In the genomic region with DNA sequence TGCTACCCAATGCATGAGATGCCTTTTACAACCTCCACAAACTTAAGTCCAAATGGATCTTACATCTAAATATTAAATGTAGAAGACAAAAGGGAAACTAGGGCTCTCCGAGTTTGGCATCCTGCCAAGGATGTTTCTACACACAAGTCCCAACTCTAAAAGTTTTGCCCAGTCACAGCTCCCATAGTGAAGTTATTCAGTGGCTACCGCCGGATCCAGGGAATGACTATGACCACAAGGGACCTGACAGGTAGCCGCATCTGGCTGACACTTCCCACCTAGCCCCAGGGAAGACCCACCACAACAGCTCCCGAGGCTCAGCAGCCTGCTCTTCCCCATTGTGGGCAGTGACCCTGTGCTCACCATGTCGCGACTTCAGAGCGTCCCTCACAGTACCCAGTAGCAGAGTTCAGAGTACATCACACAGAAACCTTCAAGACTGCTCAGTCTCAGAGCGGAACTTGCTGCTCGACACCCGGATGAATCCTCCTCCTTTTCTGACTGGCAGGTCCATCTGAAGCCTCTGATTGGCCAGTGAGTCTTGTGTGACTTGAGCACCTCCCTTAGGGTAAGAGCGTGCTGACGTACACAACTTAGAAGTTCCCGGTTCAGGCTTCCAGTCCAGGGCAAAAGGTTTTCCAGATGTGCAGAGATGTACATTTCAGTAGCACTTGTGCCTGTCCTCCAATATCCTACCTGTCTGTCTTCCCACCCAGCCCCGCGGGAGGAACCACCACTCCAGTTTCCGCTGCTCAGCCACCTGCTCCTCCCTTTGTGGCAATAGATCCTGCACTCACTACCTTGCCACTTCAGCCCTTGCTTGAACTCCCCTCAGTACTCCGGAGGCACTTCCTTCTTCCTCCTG, we compare ENCODE assay signal across 8 mouse cellular contexts. TPM values are rescaled to one million over a fixed set of nuclear protein-coding genes. Genes with fewer than 3 reads are reported as not detected.
A peak's percentile ranks its signal among the peaks of the same experiment; 100 is the strongest.
DNase-seq lines count a peak whose midpoint lies in the region; ATAC-seq lines count a peak whose summit lies in the region.

A gene (minus strand): TSS at position 499 of the 865 bp plus-strand sequence.

- peaks cover 11% of the 10 kb centered on the region for H3K4me1 ChIP-seq in hindbrain, embryonic 12.5 days

- peak within 1 kb of the TSS; percentile 77 for H3K9ac ChIP-seq in hindbrain, embryonic 12.5 days

- peak; percentile 93 for DNase-seq in NIH3T3 (ENCODE audit: low read depth)
- DNase-seq in cerebellum, postnatal 10 days, result peak; percentile 81 to 83
- peak; percentile 77 to 82 for DNase-seq in frontal cortex, postnatal 10 days (ENCODE audit: low spot score in 2 of 2)
- DNase-seq in layer of hippocampus, postnatal 14 days (ENCODE audit: low spot score in 2 of 2), result peak; percentile 70 to 90
- DNase-seq in lung, postnatal 14 days, result peak; percentile 82
- peak; percentile 71 for DNase-seq in retina, adult 2 months (ENCODE audit: low read depth, low spot score)
- DNase-seq in thymus, postnatal 36 days, result peak; percentile 73 to 83

- H3K27me3 ChIP-seq in hindbrain, embryonic 12.5 days, result no peaks in the 10 kb centered on the region

- H3K4me3 ChIP-seq in hindbrain, embryonic 12.5 days, result peak within 1 kb of the TSS; percentile 65

- peak within 1 kb of the TSS; percentile 56 for H3K4me2 ChIP-seq in hindbrain, embryonic 12.5 days (replicated peaks)

- no peaks in the 10 kb centered on the region for H3K36me3 ChIP-seq in hindbrain, embryonic 12.5 days

- under 1% methylated on average over 18 of the region's 18 CpGs for WGBS in hindbrain, embryonic 12.5 days

- no peaks in the 10 kb centered on the region; the same call in 1 of the 2 replicates for H3K9me3 ChIP-seq in hindbrain, embryonic 12.5 days (replicated peaks)

- H3K27ac ChIP-seq in hindbrain, embryonic 12.5 days, result 0 out of 2 replicates have a peak within 1 kb of the TSS, but pooled peaks have one; percentile 23

- peak; percentile 99 for ATAC-seq in hindbrain, embryonic 12.5 days (ENCODE audit: low FRiP score)

RNA-seq across cellular contexts. Expression of the gene that starts here (rescaled TPM):
- 40.9 and 45.3 TPM in 2 replicates for polyA plus RNA-seq in hindbrain, embryonic 12.5 days (2016; fragmentation: Nextera tagmentation; extraction: Ambion mirVana)
- total RNA-seq in layer of hippocampus, postnatal 14 days (2021), result 10 to 100 TPM; 33.9 to 44.0 TPM

Comparison
In these comparisons a context has a peak if more than half of its experiments do, and no peak if none do; other contexts are left out.
1. Peak in every context shown above with its lines: DNase-seq, ATAC-seq, H3K4me3 ChIP-seq and H3K27ac ChIP-seq.